Mouse (Mus musculus): ENCODE measurements around the gene 4930544D05Rik. TPM values are rescaled to one million over a fixed set of nuclear protein-coding genes. Genes with fewer than 3 reads are reported as not detected.
"Not testable (repeated sequence)": the region's sequence is repeated elsewhere in the genome, so short reads cannot be mapped to it uniquely, and the experiment has no call there.

The 4930544D05Rik gene
- polyA plus RNA-seq (2012; fragmentation: generic; extraction: Trizol) = not detected
- long read RNA-seq, experiment 1 = 0 reads
- long read RNA-seq, experiment 2 = 0 reads

DNA sequence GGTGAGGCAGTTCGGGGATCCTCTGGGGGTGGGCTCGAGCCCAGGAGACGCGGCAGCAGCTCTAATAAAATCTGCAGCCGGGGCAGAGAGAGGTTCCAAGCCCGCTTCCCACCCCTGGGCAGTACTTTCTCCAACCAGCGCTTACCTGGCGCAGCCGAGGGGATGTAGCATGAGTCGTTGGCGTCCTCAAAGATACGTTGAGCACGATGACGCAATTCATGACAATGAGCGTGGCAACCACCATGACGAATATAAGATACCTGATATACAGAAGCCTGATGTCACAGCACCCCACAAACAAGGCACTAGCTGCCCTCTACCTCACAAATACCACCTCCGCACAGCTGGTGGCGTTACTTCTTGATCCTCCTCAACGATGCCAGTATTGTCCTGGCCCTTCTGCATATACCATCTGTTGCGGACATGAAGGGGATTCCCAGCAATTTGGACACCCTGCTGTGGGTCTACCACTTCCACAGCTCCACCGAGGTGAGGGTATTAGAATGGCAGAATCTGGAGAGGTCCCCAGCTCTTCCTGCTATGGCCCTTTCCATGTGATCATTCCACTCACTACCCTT, at the start of gene 4930544D05Rik:
4930544D05Rik (plus strand) TSS at position 333 of the 578 bp plus-strand sequence.
- H3K27me3 ChIP-seq (ENCODE audit: control insufficient read depth, insufficient read depth, insufficient read length) = no peaks in the 10 kb centered on the region
- H3K79me2 ChIP-seq (ENCODE audit: control insufficient read depth, insufficient read depth) = no peaks in the 10 kb centered on the region
- H3ac ChIP-seq (ENCODE audit: control insufficient read depth, insufficient read length, low read depth) = no peak within 1 kb of the TSS
- no peaks in the 10 kb centered on the region for H3K79me3 ChIP-seq (ENCODE audit: low read depth)
- peaks cover 29% of the 10 kb centered on the region for H3K36me3 ChIP-seq (ENCODE audit: control insufficient read depth, insufficient read depth)
- no peak within 1 kb of the TSS for H3K4me3 ChIP-seq (ENCODE audit: insufficient read depth, poor library complexity, severe bottlenecking)
- TF ChIP-seq USF1 (IDR thresholded peaks at IDR 0.05; ENCODE audit: low read depth) (no peak), CEBPB (IDR thresholded peaks at IDR 0.05; ENCODE audit: low read depth) (peak; percentile 29)

DNA sequence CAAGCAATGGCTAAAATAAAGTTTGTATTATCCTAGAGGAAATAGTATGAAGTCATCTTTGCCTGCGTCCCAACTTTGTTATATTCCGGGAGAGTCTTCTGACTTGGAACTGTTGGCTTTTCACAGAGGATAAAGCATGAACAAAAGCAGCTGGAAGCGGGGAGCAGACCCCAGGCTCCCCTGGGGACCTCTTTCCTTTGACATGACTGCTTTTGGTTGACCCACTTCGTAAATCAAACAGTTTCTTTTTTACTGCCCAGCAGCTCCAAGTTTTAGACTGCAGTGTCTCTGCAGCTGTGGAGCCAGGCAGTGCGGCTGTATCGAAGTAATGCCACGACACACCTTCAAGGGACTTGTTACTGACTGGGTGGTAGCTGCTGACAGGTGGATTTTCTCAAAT, 49.1 kb upstream of the 4930544D05Rik start:
- H3ac ChIP-seq (ENCODE audit: control insufficient read depth, insufficient read length, low read depth) = no peak overlapping the region
- H3K79me3 ChIP-seq (ENCODE audit: low read depth) = peaks cover 76% of the 10 kb centered on the region
- no peak overlapping the region for H3K4me3 ChIP-seq (ENCODE audit: insufficient read depth, poor library complexity, severe bottlenecking)
- peaks cover 88% of the 10 kb centered on the region for H3K79me2 ChIP-seq (ENCODE audit: control insufficient read depth, insufficient read depth)
- TF ChIP-seq MAX (IDR thresholded peaks at IDR 0.05) (no peak), MYOG (IDR thresholded peaks at IDR 0.05; ENCODE audit: control insufficient read depth, extremely low read depth, insufficient read length) (no peak), USF1 (IDR thresholded peaks at IDR 0.05; ENCODE audit: low read depth) (no peak), CTCF (IDR thresholded peaks at IDR 0.05; ENCODE audit: control insufficient read depth, insufficient read depth, insufficient read length) (no peak), MYOD1 (IDR thresholded peaks at IDR 0.05; ENCODE audit: control insufficient read depth, insufficient read length, low read depth) (no peak), FOSL1 (IDR thresholded peaks at IDR 0.05; ENCODE audit: insufficient read depth, low read length, poor library complexity, severe bottlenecking) (no peak), CEBPB (IDR thresholded peaks at IDR 0.05; ENCODE audit: low read depth) (no peak)
- H3K36me3 ChIP-seq (ENCODE audit: control insufficient read depth, insufficient read depth) = peaks cover 14% of the 10 kb centered on the region
- H3K27me3 ChIP-seq (ENCODE audit: control insufficient read depth, insufficient read depth, insufficient read length) = no peaks in the 10 kb centered on the region

DNA sequence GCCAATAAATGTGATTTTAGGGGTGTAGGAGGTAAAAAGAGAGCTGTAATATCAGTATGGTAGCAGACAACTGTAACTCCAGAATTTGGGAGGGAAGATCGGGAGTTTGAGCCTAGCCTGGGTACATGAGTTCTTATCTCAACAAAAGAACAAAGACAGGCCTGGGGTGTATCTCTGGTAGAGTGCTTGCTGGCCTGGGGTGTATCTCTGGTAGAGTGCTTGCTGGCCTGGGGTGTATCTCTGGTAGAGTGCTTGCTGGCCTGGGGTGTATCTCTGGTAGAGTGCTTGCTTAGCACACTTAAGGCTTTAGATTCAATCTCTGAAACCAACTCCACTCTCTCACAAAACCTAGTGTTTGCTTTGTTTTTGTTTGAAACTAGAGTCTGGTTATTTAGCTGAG, 45.0 kb upstream of the 4930544D05Rik start:
- Histone ChIP-seq H3K79me3 (ENCODE audit: low read depth) (peaks cover 72% of the 10 kb centered on the region), H3K36me3 (ENCODE audit: control insufficient read depth, insufficient read depth) (peaks cover 14% of the 10 kb centered on the region), H3K79me2 (ENCODE audit: control insufficient read depth, insufficient read depth) (peaks cover 98% of the 10 kb centered on the region)
- H3ac ChIP-seq (ENCODE audit: control insufficient read depth, insufficient read length, low read depth); H3K4me3 ChIP-seq (ENCODE audit: insufficient read depth, poor library complexity, severe bottlenecking); H3K27me3 ChIP-seq (ENCODE audit: control insufficient read depth, insufficient read depth, insufficient read length): not testable (repeated sequence)

- peaks cover 70% of the 10 kb centered on the region for H3K79me3 ChIP-seq (ENCODE audit: low read depth)
- TF ChIP-seq MYOG (IDR thresholded peaks at IDR 0.05; ENCODE audit: control insufficient read depth, extremely low read depth, insufficient read length) (no peak), CEBPB (IDR thresholded peaks at IDR 0.05; ENCODE audit: low read depth) (no peak)
- H3K79me2 ChIP-seq (ENCODE audit: control insufficient read depth, insufficient read depth) = peaks cover 98% of the 10 kb centered on the region
- H3K36me3 ChIP-seq (ENCODE audit: control insufficient read depth, insufficient read depth) = peaks cover 9% of the 10 kb centered on the region
- no peaks in the 10 kb centered on the region for H3K27me3 ChIP-seq (ENCODE audit: control insufficient read depth, insufficient read depth, insufficient read length)
- H3ac ChIP-seq (ENCODE audit: control insufficient read depth, insufficient read length, low read depth) = no peak overlapping the region
- no peak overlapping the region for H3K4me3 ChIP-seq (ENCODE audit: insufficient read depth, poor library complexity, severe bottlenecking)
Observed at GRCm38 (mm10) chr11:70571641-70572040, 44.0 kb upstream of the 4930544D05Rik start.

DNA sequence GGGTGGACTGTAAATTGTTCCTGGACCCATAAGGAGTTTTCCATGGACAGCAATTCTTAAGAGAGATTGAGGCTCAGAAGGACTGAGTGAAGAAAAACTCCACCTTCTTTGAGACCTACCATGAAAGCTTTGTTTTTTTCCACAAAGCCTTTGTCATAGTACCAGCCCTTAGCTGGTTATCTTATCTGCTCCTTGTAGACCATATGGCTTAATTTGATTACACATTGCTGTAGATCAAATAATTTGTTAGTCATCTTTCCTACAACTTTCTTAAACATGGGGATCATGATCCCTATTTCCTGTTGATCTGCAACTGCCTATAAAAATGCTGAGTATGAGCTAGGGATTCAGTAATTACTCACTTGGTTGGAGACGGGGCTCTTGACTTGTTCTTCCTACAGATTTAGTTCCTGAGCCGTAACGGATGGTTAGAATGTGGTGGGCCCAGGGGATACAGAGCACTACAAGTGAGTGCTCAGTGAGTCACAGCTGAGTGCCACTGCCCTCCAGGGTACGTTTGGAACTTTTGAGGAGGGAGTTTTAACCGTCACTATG, 43.2 kb upstream of the 4930544D05Rik start:
- Histone ChIP-seq H3K79me2 (ENCODE audit: control insufficient read depth, insufficient read depth) (peaks cover 97% of the 10 kb centered on the region), H3K36me3 (ENCODE audit: control insufficient read depth, insufficient read depth) (peaks cover 9% of the 10 kb centered on the region), H3K79me3 (ENCODE audit: low read depth) (peaks cover 66% of the 10 kb centered on the region), H3K27me3 (ENCODE audit: control insufficient read depth, insufficient read depth, insufficient read length) (no peaks in the 10 kb centered on the region), H3ac (ENCODE audit: control insufficient read depth, insufficient read length, low read depth) (no peak overlapping the region), H3K4me3 (ENCODE audit: insufficient read depth, poor library complexity, severe bottlenecking) (no peak overlapping the region)
- TF ChIP-seq MAX (IDR thresholded peaks at IDR 0.05) (peak; percentile 48), FOSL1 (IDR thresholded peaks at IDR 0.05; ENCODE audit: insufficient read depth, low read length, poor library complexity, severe bottlenecking) (peak; percentile 24), MYOG (IDR thresholded peaks at IDR 0.05; ENCODE audit: control insufficient read depth, extremely low read depth, insufficient read length) (no peak)

DNA sequence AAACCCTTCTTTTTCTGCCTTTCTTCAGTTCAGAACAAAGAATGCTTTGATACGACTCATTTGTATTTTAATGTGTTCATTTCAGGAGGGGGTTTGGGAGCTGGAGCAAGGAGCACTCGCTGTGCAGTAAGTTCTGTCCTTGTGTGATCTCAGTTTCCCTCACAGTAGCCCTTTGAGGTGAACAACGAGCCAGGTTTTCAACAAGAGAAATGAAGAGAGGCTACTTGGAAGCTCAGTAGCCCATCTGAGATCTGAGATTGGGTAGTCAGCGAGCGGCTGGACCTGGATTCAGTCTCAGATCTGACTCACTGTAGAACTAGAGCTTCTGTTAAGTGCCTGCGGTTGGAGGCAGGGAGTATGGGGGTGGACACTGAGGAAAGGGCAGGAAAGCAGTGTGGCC, 41.8 kb upstream of the 4930544D05Rik start:
- no peaks in the 10 kb centered on the region for H3K36me3 ChIP-seq (ENCODE audit: control insufficient read depth, insufficient read depth)
- H3K79me2 ChIP-seq (ENCODE audit: control insufficient read depth, insufficient read depth) = peaks cover 97% of the 10 kb centered on the region
- no peak overlapping the region for H3K4me3 ChIP-seq (ENCODE audit: insufficient read depth, poor library complexity, severe bottlenecking)
- TF ChIP-seq MYOG (IDR thresholded peaks at IDR 0.05; ENCODE audit: control insufficient read depth, extremely low read depth, insufficient read length) (no peak), CTCF (IDR thresholded peaks at IDR 0.05; ENCODE audit: control insufficient read depth, insufficient read depth, insufficient read length) (no peak), FOSL1 (IDR thresholded peaks at IDR 0.05; ENCODE audit: insufficient read depth, low read length, poor library complexity, severe bottlenecking) (no peak), MYOD1 (IDR thresholded peaks at IDR 0.05; ENCODE audit: control insufficient read depth, insufficient read length, low read depth) (no peak)
- H3K27me3 ChIP-seq (ENCODE audit: control insufficient read depth, insufficient read depth, insufficient read length) = no peaks in the 10 kb centered on the region
- H3K79me3 ChIP-seq (ENCODE audit: low read depth) = peaks cover 64% of the 10 kb centered on the region
- H3ac ChIP-seq (ENCODE audit: control insufficient read depth, insufficient read length, low read depth) = peak overlapping the region; percentile 41
